Mouse (Mus musculus): ENCODE data around the gene Lrrc66.

Lrrc66 gene

GRCm38 (mm10) chr5:73631001-73631558 is 1.2 kb downstream of the Lrrc66 start:
- Histone ChIP-seq H3K27me3 (ENCODE audit: control insufficient read depth, insufficient read depth, low read length, poor library complexity, severe bottlenecking) (no peaks in the 10 kb centered on the region), H3K36me3 (ENCODE audit: control insufficient read depth, insufficient read depth, low read length, poor library complexity, severe bottlenecking) (0 out of 2 replicates have a peak, but pooled peaks cover 1% of the 10 kb centered on the region)
- DNase-seq (ENCODE audit: low read depth, low spot score), result no peak

GRCm38 (mm10) chr5:73630141-73630540 is 2.2 kb downstream of the Lrrc66 start:
- Histone ChIP-seq H3K27me3 (ENCODE audit: control insufficient read depth, insufficient read depth, low read length, poor library complexity, severe bottlenecking) (no peaks in the 10 kb centered on the region), H3K36me3 (ENCODE audit: control insufficient read depth, insufficient read depth, low read length, poor library complexity, severe bottlenecking) (no peaks in the 10 kb centered on the region)
- no peak for DNase-seq (ENCODE audit: low read depth, low spot score)

- no peaks in the 10 kb centered on the region for H3K36me3 ChIP-seq (ENCODE audit: control insufficient read depth, insufficient read depth, low read length, poor library complexity, severe bottlenecking)
- no peak for DNase-seq (ENCODE audit: low read depth, low spot score)
- H3K27me3 ChIP-seq (ENCODE audit: control insufficient read depth, insufficient read depth, low read length, poor library complexity, severe bottlenecking), result no peaks in the 10 kb centered on the region
These were observed 4.3 kb downstream of the Lrrc66 start for GRCm38 (mm10) chr5:73627991-73628390.

- no peaks in the 10 kb centered on the region for H3K27me3 ChIP-seq (ENCODE audit: control insufficient read depth, insufficient read depth, low read length, poor library complexity, severe bottlenecking)
- DNase-seq (ENCODE audit: low read depth, low spot score), result no peak
- no peaks in the 10 kb centered on the region for H3K36me3 ChIP-seq (ENCODE audit: control insufficient read depth, insufficient read depth, low read length, poor library complexity, severe bottlenecking)
These were observed 4.8 kb downstream of the Lrrc66 start for GRCm38 (mm10) chr5:73627559-73627958.

GRCm38 (mm10) chr5:73626842-73627241 is 5.5 kb downstream of the Lrrc66 start:
- Histone ChIP-seq H3K36me3 (ENCODE audit: control insufficient read depth, insufficient read depth, low read length, poor library complexity, severe bottlenecking) (no peaks in the 10 kb centered on the region), H3K27me3 (ENCODE audit: control insufficient read depth, insufficient read depth, low read length, poor library complexity, severe bottlenecking) (no peaks in the 10 kb centered on the region)
- no peak for DNase-seq (ENCODE audit: low read depth, low spot score)

- Histone ChIP-seq H3K27me3 (ENCODE audit: control insufficient read depth, insufficient read depth, low read length, poor library complexity, severe bottlenecking) (no peaks in the 10 kb centered on the region), H3K36me3 (ENCODE audit: control insufficient read depth, insufficient read depth, low read length, poor library complexity, severe bottlenecking) (no peaks in the 10 kb centered on the region)
- no peak for DNase-seq (ENCODE audit: low read depth, low spot score)
These were observed 6.8 kb downstream of the Lrrc66 start for GRCm38 (mm10) chr5:73625505-73625904.

GRCm38 (mm10) chr5:73618969-73619368 is 13.4 kb downstream of the Lrrc66 start:
- Histone ChIP-seq H3K27me3 (ENCODE audit: control insufficient read depth, insufficient read depth, low read length, poor library complexity, severe bottlenecking) (no peaks in the 10 kb centered on the region), H3K36me3 (ENCODE audit: control insufficient read depth, insufficient read depth, low read length, poor library complexity, severe bottlenecking) (no peaks in the 10 kb centered on the region)
- DNase-seq (ENCODE audit: low read depth, low spot score), result no peak

- H3K27me3 ChIP-seq (ENCODE audit: control insufficient read depth, insufficient read depth, low read length, poor library complexity, severe bottlenecking), result no peaks in the 10 kb centered on the region
- DNase-seq (ENCODE audit: low read depth, low spot score), result no peak
- H3K36me3 ChIP-seq (ENCODE audit: control insufficient read depth, insufficient read depth, low read length, poor library complexity, severe bottlenecking), result no peaks in the 10 kb centered on the region
These were observed 17.1 kb downstream of the Lrrc66 start for GRCm38 (mm10) chr5:73615211-73615610.

- Histone ChIP-seq H3K27me3 (ENCODE audit: control insufficient read depth, insufficient read depth, low read length, poor library complexity, severe bottlenecking) (no peaks in the 10 kb centered on the region), H3K36me3 (ENCODE audit: control insufficient read depth, insufficient read depth, low read length, poor library complexity, severe bottlenecking) (no peaks in the 10 kb centered on the region)
- DNase-seq (ENCODE audit: low read depth, low spot score), result no peak
These were observed 19.0 kb downstream of the Lrrc66 start for GRCm38 (mm10) chr5:73613296-73613695.

GRCm38 (mm10) chr5:73611071-73611470 is 21.3 kb downstream of the Lrrc66 start:
- no peaks in the 10 kb centered on the region for H3K36me3 ChIP-seq (ENCODE audit: control insufficient read depth, insufficient read depth, low read length, poor library complexity, severe bottlenecking)
- no peak for DNase-seq (ENCODE audit: low read depth, low spot score)
- no peaks in the 10 kb centered on the region for H3K27me3 ChIP-seq (ENCODE audit: control insufficient read depth, insufficient read depth, low read length, poor library complexity, severe bottlenecking)

- Histone ChIP-seq H3K36me3 (ENCODE audit: control insufficient read depth, insufficient read depth, low read length, poor library complexity, severe bottlenecking) (no peaks in the 10 kb centered on the region), H3K27me3 (ENCODE audit: control insufficient read depth, insufficient read depth, low read length, poor library complexity, severe bottlenecking) (no peaks in the 10 kb centered on the region)
- DNase-seq (ENCODE audit: low read depth, low spot score), result no peak
These were observed 27.4 kb downstream of the Lrrc66 start for GRCm38 (mm10) chr5:73604964-73605363.

- no peak for DNase-seq (ENCODE audit: low read depth, low spot score)
- Histone ChIP-seq H3K36me3 (ENCODE audit: control insufficient read depth, insufficient read depth, low read length, poor library complexity, severe bottlenecking) (no peaks in the 10 kb centered on the region), H3K27me3 (ENCODE audit: control insufficient read depth, insufficient read depth, low read length, poor library complexity, severe bottlenecking) (no peaks in the 10 kb centered on the region)
These were observed 27.8 kb downstream of the Lrrc66 start for GRCm38 (mm10) chr5:73604542-73604941.

GRCm38 (mm10) chr5:73602865-73603264 is 29.5 kb downstream of the Lrrc66 start:
- DNase-seq (ENCODE audit: low read depth, low spot score), result no peak
- H3K27me3 ChIP-seq (ENCODE audit: control insufficient read depth, insufficient read depth, low read length, poor library complexity, severe bottlenecking), result no peaks in the 10 kb centered on the region
- no peaks in the 10 kb centered on the region for H3K36me3 ChIP-seq (ENCODE audit: control insufficient read depth, insufficient read depth, low read length, poor library complexity, severe bottlenecking)

GRCm38 (mm10) chr5:73601361-73601763 is 31.0 kb downstream of the Lrrc66 start:
- H3K36me3 ChIP-seq (ENCODE audit: control insufficient read depth, insufficient read depth, low read length, poor library complexity, severe bottlenecking), result no peaks in the 10 kb centered on the region
- DNase-seq (ENCODE audit: low read depth, low spot score), result no peak
- no peaks in the 10 kb centered on the region for H3K27me3 ChIP-seq (ENCODE audit: control insufficient read depth, insufficient read depth, low read length, poor library complexity, severe bottlenecking)

GRCm38 (mm10) chr5:73599991-73600390 is 32.3 kb downstream of the Lrrc66 start:
- no peak for DNase-seq (ENCODE audit: low read depth, low spot score)
- Histone ChIP-seq H3K36me3 (ENCODE audit: control insufficient read depth, insufficient read depth, low read length, poor library complexity, severe bottlenecking) (no peaks in the 10 kb centered on the region), H3K27me3 (ENCODE audit: control insufficient read depth, insufficient read depth, low read length, poor library complexity, severe bottlenecking) (no peaks in the 10 kb centered on the region)
